Mouse (Mus musculus): ENCODE measurements around the gene Gpr150. TPM values are rescaled to one million over a fixed set of nuclear protein-coding genes. Genes with fewer than 3 reads are reported as not detected.

Gpr150 gene
- total RNA-seq, 1 experiment from 2014 or later, result 0.15 TPM

DNA sequence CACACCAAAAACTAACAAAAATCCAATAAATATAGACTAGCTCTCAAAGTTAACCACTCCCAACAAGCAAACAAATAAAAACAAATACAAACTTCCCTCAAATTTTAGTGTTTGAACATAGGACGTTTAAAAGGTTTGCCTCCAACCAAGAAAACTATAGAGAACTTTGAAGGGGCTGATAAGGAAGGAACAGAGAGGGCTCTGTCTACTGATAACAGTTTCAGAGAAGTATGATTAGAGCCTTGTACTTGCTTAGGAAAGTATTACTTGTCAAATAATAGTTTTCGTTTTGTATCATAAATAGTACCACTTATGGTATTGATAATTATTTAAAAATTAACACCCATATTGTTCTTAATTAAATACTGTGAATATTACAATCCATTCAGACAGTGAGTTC, 42.3 kb downstream of the Gpr150 start:
- no peak for DNase-seq

Other genes with a start within 250 kb of the Gpr150 start
- 16.7 and 20.6 TPM in 2 replicates for gene Glrx, start 217.1 kb downstream of the Gpr150 start, total RNA-seq (2021)
- gene Rhobtb3, start 113.1 kb downstream of the Gpr150 start, total RNA-seq (2021), result 7.7 and 9.3 TPM in 2 replicates
- not detected in 2 replicates for gene Spata9, start 89.8 kb downstream of the Gpr150 start, total RNA-seq (2021)
- gene Rfesd, start 38.3 kb downstream of the Gpr150 start, total RNA-seq (2021), result 27.7 and 30.7 TPM in 2 replicates
- gene Arsk, start 41.7 kb upstream of the Gpr150 start, total RNA-seq (2021), result 8.0 and 11.2 TPM in 2 replicates
- gene Ttc37, start 41.7 kb upstream of the Gpr150 start, total RNA-seq (2021), result 33.6 and 34.1 TPM in 2 replicates
- gene Fam81b, start 248.1 kb upstream of the Gpr150 start, total RNA-seq (2021), result not detected in 2 replicates

Measured in adrenal gland, postnatal 25 days (tissue).